Mouse (Mus musculus) lung, postnatal 36 days (tissue): ENCODE results near the gene Prpf6.

ENCODE experiments used
- DNase-seq: peaks from one replicate; pipeline ENCODE4 v3.0.0; 2022; ENCODE audit warnings: mixed read lengths

Gene Prpf6

GRCm38 (mm10) chr2:181591528-181592085, at the start of gene Prpf6:
Gene Prpf6 (plus strand): TSS chr2:181591868.
- peak; percentile 29 for DNase-seq

DNA sequence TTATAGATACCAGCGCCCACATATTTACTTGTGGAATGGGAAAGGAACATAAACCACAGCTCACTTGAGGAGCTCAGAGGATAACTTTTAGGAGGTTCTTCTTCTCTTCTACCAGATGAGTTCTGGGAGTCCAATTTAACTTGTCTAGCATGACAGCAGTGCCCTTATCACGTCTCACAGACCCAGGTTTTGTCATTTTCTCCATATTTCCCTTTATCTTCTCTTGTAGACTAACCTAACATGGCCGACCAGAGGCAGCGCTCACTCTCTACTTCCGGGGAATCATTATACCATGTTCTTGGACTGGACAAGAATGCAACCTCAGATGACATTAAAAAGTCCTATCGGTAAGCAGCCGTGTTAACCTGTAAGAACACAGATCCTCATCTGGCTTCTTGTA, 45.5 kb upstream of the Prpf6 start:
- no peak for DNase-seq

GRCm38 (mm10) chr2:181548227-181548626, 43.4 kb upstream of the Prpf6 start:
- no peak for DNase-seq

- DNase-seq = no peak
Measured at GRCm38 (mm10) chr2:181548682-181549081, 43.0 kb upstream of the Prpf6 start.

GRCm38 (mm10) chr2:181550233-181550632, 41.4 kb upstream of the Prpf6 start:
- no peak for DNase-seq

GRCm38 (mm10) chr2:181553772-181554171, 37.9 kb upstream of the Prpf6 start:
- peak; percentile 34 for DNase-seq

DNA sequence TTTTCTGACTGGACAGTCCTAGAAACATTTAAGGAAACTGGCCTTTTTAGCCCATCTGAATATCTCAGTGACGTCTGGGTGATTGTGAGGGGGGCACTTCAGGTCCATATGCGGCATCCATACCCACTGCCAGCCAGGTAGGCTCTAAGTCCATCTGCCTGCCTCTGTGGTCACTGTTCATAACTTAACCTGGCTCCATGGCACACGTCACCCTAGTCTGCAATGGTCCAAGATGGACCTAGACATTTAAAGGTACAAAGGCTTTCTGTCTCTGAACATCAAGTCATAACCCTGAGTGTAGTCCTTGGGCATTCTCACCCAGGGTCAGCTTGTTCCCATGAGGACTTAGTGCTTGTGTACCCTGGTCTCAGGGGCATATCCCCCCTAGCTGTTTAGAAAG, 24.3 kb upstream of the Prpf6 start:
- DNase-seq = no peak

GRCm38 (mm10) chr2:181568272-181569008, 23.2 kb upstream of the Prpf6 start:
- DNase-seq = peak; percentile 80

DNA sequence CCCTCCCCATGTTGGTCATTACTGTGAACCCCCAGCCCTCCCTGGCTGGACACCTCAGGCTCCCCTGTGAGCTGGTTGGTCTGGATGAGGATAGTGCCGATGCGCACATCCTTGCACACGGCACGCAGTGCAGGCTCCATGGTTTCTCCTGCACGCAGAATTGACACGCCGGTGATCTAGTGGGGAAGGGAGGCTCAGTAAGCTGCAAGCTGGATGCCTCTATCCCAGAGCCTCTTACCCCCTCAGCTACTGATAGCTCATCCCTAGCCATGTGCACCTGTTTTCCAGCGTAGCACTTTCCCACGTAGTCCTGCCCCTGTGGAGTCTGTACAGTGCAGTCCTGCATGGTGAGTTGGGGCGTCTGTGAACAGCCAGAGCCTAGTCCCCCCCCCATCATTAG, 21.8 kb upstream of the Prpf6 start:
- DNase-seq = no peak

DNA sequence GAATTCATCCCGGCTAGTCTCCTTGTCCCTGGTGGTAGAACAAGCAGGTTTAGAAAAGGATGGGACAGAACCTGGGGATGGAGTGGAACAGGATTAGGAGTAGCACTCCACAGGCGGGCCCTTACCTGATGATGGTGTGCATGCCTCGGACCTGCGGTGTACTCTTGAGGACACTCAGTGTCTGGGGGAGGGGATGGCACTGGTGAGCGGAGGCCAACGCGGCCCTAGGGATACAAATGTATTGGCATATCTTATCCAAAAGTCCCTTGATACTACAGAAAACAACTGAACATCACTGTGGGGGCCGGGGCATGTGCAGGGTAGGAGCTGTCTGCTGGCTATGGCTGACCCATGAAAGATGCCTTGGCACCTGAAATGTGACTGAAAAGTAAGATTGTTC, 21.3 kb upstream of the Prpf6 start:
- DNase-seq = no peak

DNA sequence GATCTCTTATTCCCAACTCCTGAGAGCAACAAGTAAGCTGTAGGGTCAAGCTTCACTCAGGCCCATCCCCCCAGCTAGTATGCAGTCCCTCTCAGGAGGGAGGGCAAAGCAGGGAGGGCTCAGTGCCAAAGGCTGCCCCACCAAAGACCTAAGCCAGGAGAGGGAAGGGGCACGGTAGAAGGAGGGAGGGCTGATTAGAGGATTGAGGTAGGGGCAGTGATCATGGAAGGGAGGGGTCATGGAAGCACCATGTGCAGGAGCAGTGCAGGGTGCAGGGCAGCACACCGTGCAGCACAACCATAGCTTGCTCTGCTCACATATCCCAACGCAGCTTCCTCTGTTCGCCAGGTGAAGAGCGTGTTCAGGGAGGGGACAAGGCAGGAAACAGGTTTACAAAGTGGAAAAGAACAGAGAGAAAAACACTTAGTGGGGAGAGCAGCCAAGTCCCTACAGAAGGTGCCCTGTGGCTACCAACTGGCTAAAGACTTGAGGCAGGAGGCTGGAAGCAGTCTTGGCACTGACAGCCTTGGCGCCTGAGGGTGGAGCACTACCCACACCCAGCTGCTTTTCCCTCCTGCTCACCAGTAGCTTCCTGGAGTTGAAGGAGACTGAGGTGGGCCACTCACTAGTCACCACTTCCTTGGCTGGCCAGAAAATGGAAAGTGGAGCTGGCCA, 20.6 kb upstream of the Prpf6 start:
- no peak for DNase-seq

- no peak for DNase-seq
Measured at GRCm38 (mm10) chr2:181571941-181572670, 19.6 kb upstream of the Prpf6 start.

DNA sequence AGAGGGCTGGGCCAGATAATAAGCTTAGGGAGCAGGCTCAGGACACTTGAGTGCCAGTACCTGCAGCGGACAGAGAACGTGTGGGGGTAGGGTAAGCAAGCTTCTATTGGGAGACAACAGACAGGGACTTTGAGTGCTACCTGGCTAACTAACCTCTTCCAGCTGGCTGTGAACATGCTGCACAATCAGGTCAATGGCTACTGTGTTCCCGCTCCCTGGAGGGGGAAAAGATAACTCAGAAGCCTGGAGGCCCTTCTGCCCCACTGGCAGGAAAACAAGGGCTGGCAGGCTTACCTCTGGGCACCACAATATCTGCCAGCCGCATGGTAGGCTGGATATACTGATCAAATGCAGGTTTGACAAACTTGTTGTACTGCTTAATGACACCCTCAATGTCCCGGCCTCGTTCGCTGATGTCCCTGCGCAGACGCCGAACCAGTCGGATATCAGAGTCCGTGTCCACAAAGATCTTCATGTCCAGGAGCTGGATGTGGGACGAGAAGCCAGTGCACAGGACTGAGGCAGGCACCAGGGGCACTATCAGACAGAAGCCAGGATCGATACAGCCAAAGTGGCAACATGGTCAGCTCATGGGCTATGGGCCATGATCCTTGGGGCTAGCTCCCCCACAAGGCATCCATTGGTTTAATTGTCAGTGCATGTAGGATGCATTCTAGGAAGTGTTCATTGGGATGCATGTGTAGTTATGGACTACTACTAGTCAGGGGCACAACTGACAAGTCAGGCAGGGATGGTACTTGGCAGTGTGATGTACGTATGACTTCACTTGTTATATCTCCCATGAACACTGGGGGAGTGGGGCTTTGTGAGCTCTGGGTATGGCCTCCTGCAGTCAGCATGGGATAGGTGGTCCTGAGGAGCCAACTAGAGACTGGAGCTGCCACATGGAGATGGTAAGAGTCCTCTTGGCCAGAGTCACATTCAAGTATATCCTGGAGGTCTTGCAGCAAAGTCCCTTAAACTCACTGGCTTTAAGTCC, 18.4 kb upstream of the Prpf6 start:
- no peak for DNase-seq

GRCm38 (mm10) chr2:181573961-181574360, 17.7 kb upstream of the Prpf6 start:
- no peak for DNase-seq

- DNase-seq = no peak
Measured at GRCm38 (mm10) chr2:181574921-181575545, 16.6 kb upstream of the Prpf6 start.

GRCm38 (mm10) chr2:181576613-181577012, 15.1 kb upstream of the Prpf6 start:
- no peak for DNase-seq

GRCm38 (mm10) chr2:181577126-181577525, 14.5 kb upstream of the Prpf6 start:
- no peak for DNase-seq

- DNase-seq = no peak
Measured at GRCm38 (mm10) chr2:181577981-181578581, 13.6 kb upstream of the Prpf6 start.

DNA sequence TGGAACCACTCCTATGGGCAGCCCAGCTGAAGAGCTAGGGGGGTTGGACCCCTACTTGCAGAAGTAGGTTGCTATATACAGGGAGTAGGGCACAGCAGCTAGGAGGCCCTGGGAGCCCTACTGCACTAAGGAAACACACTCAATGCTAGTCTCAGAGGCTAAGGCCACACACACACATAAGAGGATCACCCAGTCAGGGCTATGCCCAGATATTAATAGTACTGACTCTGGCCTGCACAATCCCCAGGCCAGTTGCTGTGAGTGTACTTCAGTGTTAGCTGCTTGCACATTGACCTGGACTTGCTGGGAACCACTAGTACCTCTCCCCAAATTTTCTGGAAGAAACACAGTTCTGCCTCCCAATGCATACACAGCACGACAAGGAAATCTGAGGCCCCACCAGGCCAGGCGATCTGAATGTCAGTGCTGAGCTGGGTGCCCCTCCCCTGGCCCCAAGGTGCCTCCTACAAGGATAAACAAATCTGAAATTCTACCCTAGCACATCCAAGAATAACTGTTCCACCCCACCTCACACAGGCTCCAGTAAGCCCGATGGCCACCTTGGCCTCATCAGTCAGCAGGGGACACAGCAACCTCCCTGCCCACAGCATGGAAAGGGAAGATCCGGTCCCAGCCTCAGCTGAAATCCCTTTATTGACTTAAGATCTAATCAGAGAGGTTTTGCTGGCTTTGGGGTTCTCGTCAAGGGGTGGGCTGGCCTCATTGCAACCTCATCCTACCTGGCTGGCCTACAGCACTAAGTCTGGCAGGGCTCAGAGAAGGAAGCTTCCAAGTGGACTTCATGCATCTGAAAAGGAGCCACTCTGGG, 12.7 kb upstream of the Prpf6 start:
- DNase-seq = no peak

DNA sequence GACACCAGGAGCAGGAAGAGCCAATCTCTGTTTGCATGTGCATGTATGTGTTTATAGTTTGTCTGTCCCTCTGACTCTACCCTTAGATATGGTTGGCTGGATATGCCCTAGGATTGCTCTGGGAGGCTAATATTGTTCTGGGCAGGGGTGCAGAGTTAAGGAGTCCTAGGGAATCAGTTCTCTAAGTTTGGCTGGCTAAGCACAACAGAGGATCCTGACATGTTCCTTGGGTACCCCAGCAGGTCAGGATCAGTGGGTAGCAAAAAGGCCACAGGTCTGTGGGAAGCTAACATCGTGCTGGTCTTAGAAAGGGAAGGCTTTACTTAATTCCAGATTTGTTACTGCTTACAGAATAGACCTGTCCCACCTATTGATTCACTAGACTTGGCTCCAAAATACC, 12.0 kb upstream of the Prpf6 start:
- no peak for DNase-seq
